Mouse (Mus musculus): Measurements from ENCODE around the gene Tsen34.

DNA sequence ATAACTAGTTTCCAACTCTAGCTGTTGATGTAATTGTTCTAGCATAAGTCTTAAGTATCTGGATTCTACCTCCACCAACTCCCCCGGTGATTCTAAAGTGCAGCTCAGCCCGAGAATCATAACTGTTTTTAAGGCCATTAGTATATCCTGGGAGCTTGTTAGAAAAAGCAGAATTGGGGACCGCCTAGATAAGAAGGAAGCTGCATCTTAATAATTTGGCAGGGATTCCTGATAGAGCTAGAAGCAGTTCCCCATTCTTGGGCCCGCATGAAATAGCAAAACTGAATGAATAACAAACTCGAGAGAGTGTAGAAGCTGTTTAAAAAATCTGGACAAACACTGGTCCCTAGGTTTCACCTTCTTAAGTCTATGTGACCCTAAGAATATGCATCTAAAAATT, 49.3 kb upstream of the Tsen34 start:
- TF ChIP-seq ZC3H11A (IDR thresholded peaks at IDR 0.05; ENCODE audit: borderline replicate concordance, low read depth, low read length) (no peak), MAFK (IDR thresholded peaks at IDR 0.05; ENCODE audit: insufficient read depth, low read depth, low read length) (no peak), CHD2 (IDR thresholded peaks at IDR 0.05; ENCODE audit: low read depth, low read length) (no peak)

All from ES-E14 (cell line).